Mouse (Mus musculus) myocyte (in vitro differentiated cells): ENCODE results near the gene Lrmda.

ENCODE experiments used
- E2F4 ChIP-seq: IDR thresholded peaks from one replicate; pipeline ENCODE4 v1.6.1; 2011; ENCODE audit warnings: mild to moderate bottlenecking, control low read depth, moderate library complexity; ENCODE audit not compliant: insufficient read depth
- MAX ChIP-seq: IDR thresholded peaks from one replicate; pipeline ENCODE4 v1.6.1; 2011; ENCODE audit warnings: low read depth, mild to moderate bottlenecking, control low read depth
- MYOD1 ChIP-seq, 3 experiments: IDR thresholded peaks; one replicate each; pipeline ENCODE4 v1.6.1; 2011; ENCODE audit warnings: control low read depth in 2 of 3, low read depth in 2 of 3, mild to moderate bottlenecking in 2 of 3, moderate library complexity in 1 of 3; ENCODE audit not compliant: insufficient read length in 2 of 3, control insufficient read depth in 1 of 3
- MYOG ChIP-seq, 3 experiments: IDR thresholded peaks; one replicate each; pipeline ENCODE4 v1.6.1; 2011; ENCODE audit warnings: control low read depth in 2 of 3, low read depth in 2 of 3, mild to moderate bottlenecking in 2 of 3; ENCODE audit not compliant: insufficient read length in 2 of 3, control insufficient read depth in 1 of 3, insufficient read depth in 1 of 3
- POLR2A ChIP-seq: IDR thresholded peaks from one replicate; pipeline ENCODE4 v1.6.1; 2011; ENCODE audit warnings: low read depth, mild to moderate bottlenecking, control low read depth, moderate library complexity; ENCODE audit not compliant: insufficient read length
- POLR2AphosphoS2 ChIP-seq: IDR thresholded peaks from one replicate; pipeline ENCODE4 v1.6.1; 2011; ENCODE audit warnings: low read depth, control low read depth; ENCODE audit not compliant: insufficient read length
- SRF ChIP-seq: IDR thresholded peaks from one replicate; pipeline ENCODE4 v1.6.1; 2011; ENCODE audit warnings: low read depth; ENCODE audit not compliant: control insufficient read depth, insufficient read length
- TCF12 ChIP-seq: IDR thresholded peaks from one replicate; pipeline ENCODE4 v1.6.1; 2011; ENCODE audit warnings: mild to moderate bottlenecking, control low read depth; ENCODE audit not compliant: poor library complexity, insufficient read depth, severe bottlenecking
- USF1 ChIP-seq: IDR thresholded peaks from one replicate; pipeline ENCODE4 v1.6.1; 2011; ENCODE audit warnings: low read depth, mild to moderate bottlenecking, control low read depth, moderate library complexity

DNA sequence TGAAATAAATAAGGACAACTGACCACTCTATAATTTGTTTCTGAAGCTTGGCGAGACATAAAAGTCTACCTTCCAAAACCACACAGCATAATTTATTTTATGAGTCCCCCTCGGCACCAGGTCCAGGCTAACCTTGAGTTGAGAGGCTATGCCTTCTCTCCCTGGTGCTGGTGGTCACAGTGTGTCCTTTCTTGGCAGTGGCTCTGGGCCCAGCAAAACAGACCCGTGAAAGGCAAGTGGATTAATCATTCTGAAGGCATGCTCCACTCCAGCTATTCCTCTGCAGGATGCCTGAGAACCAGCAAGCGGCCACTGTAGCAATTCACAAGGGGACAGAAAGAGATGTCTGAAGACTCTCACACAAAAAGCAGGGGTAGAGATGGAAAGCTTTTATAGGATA is 887.2 kb downstream of the Lrmda start:
- TF ChIP-seq E2F4 = no peak
- no peak for TF ChIP-seq MYOG (IDR thresholded peaks at IDR 0.05; ENCODE audit: control insufficient read depth in 1 of 3, insufficient read depth in 1 of 3, insufficient read length in 2 of 3, low read depth in 2 of 3)
- TF ChIP-seq POLR2A = no peak
- no peak for TF ChIP-seq MYOD1 (IDR thresholded peaks at IDR 0.05; ENCODE audit: control insufficient read depth in 1 of 3, insufficient read length in 2 of 3, low read depth in 2 of 3)
- no peak for TF ChIP-seq POLR2AphosphoS2
- no peak for TF ChIP-seq SRF
- no peak for TF ChIP-seq TCF12
- no peak for TF ChIP-seq USF1
- TF ChIP-seq MAX = no peak
